Mouse (Mus musculus) G1E (cell line): Measurements from ENCODE around the gene Eif6.

Experiments used
- CTCF ChIP-seq: IDR thresholded peaks from 2 replicates; pipeline ENCODE4 v1.5.1; 2012; ENCODE audit warnings: low read depth, low read length, inconsistent platforms, mixed read lengths
- GATA1 ChIP-seq: IDR thresholded peaks from 2 replicates; pipeline ENCODE4 v1.6.1; 2012; ENCODE audit warnings: borderline replicate concordance, low read length, inconsistent platforms, mixed read lengths
- POLR2AphosphoS5 ChIP-seq: IDR thresholded peaks from 2 replicates; pipeline ENCODE4 v1.6.1; 2012; ENCODE audit warnings: low read depth, low read length, inconsistent platforms; ENCODE audit not compliant: insufficient replicate concordance
- TAL1 ChIP-seq: conservative IDR thresholded peaks from 2 replicates; pipeline ENCODE4 v1.6.1; 2012; ENCODE audit warnings: low read depth, low read length, inconsistent platforms, mixed read lengths

GRCm38 (mm10) chr2:155830841-155831240 is 4.1 kb upstream of the Eif6 start:
- no peak for TF ChIP-seq CTCF
- no peak for TF ChIP-seq POLR2AphosphoS5
- TF ChIP-seq TAL1 = no peak
- no peak for TF ChIP-seq GATA1
